Mouse (Mus musculus) B cell, adult 2 months (primary cell): ENCODE results near the gene Fanca.
"Not testable (repeated sequence)": the region's sequence is repeated elsewhere in the genome, so short reads cannot be mapped to it uniquely, and the experiment has no call there.

Experiments
- DNase-seq, 2 experiments: peaks; one replicate each; pipeline ENCODE4 v3.0.0; 2022

Fanca gene

GRCm38 (mm10) chr8:123267926-123268656 is 50.3 kb downstream of the Fanca start:
- no peak for DNase-seq

- not testable (repeated sequence) for DNase-seq
Observed at GRCm38 (mm10) chr8:123257593-123257992, 60.8 kb downstream of the Fanca start.

- DNase-seq = no peak
Observed at GRCm38 (mm10) chr8:123257114-123257513, 61.3 kb downstream of the Fanca start.

DNA sequence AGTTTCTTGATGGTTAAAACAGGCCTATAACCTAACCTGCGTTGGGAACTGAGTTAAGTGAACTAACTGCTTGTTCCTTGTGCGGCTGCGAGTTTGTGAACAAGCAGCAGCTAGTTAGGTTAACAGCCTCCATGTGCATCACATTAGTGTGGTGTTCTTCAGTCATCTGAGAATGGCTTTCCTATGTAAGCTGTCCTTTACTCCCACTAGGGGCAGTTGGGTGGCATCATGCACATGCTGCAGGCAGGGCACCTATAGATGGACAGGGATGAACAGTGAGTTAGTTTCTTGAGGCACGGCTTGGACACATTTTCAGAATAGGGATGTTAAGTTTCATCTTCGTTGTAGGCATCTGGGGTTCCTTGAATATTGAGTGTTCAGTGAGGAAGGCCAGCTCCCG is 63.2 kb downstream of the Fanca start:
- peak in 1 of 2 experiments; percentile 7 for DNase-seq

DNA sequence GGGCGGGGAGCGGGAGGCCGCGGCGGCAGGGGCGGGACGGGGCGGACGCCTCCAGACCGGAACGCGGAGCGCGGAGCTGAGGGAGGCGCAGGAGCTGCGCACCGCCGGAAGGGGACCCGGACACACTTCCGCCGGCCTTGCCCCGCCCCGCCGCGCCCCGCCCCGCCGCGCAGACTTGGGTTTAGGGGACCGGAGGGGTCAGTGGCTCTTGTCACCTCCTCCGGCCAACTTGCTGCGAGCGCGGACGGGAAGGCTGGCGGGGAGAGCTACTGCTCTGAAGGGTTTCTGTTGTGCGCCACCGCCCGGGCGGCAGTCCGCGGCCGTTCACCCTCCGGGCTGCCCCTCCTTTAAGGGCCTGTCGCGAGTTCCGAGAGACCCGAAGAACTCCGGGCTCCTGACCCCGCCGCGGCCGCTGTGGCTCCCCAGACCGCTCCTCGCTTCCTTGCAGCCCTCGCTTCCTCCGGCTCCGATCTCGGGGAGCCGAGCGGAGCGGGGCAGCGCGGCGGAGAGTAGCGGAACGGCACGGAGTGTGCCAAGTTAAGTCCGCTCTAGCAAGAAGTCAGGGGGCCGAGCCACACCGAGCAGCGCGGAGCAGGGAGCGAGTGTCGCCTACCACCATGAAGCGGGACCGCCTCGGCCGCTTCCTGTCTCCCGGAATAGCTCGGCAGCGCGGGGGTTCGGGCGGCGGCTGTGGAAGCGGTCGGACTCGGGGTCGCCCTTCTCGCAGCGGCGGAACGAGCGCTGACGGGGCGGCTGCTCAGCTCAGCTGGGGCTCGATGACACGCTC is 64.1 kb downstream of the Fanca start, which contains the start of the genes Zfp276 and Vps9d1:
TSS of gene Zfp276 (plus strand) at position 97 of the 787 bp plus-strand sequence.
TSS of gene Vps9d1 (minus strand) at position 250 of the 787 bp plus-strand sequence.
- peak; percentile 83 to 88 for DNase-seq

GRCm38 (mm10) chr8:123253451-123254098 is 64.8 kb downstream of the Fanca start:
- DNase-seq = no peak

GRCm38 (mm10) chr8:123252925-123253324 is 65.5 kb downstream of the Fanca start:
- DNase-seq = no peak

DNA sequence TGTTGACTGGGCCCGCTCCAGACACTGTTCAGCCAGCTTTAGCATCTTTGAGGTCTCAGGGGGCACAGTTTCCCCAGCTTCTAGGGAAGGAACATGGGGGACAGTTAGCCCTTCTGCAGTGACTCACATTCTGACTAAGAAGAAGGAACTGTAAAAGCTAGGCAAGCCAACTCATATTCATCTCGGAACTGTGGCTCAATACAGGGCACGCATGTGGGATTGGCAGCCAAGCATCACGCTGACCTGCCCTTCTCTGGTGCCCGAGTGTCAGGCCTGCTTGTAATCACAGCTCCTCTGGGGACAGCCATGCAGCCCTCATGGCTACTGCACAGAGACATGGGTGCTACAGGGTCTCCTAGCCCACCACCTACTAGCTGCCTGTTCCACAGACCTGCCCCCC is 67.4 kb downstream of the Fanca start:
- DNase-seq = no peak

DNA sequence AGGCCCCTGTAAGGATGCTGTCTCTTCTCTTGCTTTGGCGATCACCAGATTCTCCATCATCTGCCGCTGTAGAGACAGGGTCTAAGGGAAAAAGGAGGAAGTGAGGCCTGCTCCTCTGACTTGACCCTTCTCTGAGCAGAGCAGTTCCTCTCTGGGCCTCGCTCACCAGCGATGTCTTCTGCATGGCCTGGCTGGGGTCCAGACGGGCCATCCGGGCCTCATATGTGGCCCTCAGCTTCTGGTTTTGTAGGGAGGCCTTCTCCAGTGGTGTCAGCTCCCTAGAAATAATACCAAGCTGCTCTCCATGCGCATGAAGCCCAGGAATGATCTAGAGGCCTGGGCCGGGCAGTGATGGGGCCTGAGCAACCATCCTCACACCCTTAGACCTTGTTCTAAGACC is 69.8 kb downstream of the Fanca start:
- no peak for DNase-seq

GRCm38 (mm10) chr8:123247748-123248147 is 70.6 kb downstream of the Fanca start:
- no peak for DNase-seq

DNA sequence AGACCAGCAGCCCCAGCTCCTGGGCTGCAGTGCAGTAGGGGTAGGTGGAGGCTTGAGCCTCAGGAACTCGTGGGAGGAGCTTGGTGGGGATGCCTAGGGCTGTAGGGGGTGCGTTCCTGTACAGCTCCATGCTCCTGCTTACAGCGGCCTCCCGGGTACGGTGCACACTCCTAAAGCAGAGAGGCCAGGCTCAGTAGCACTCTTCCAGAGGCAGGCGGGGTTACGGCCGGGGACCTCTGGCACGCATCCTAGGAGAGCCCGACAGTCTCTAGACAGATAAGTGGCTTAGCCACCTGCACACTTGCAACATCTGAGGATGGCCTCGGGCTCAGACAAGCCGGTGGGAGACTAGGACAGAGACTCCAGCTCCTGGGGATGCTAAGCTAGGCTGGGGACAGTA is 72.8 kb downstream of the Fanca start:
- DNase-seq = no peak

DNA sequence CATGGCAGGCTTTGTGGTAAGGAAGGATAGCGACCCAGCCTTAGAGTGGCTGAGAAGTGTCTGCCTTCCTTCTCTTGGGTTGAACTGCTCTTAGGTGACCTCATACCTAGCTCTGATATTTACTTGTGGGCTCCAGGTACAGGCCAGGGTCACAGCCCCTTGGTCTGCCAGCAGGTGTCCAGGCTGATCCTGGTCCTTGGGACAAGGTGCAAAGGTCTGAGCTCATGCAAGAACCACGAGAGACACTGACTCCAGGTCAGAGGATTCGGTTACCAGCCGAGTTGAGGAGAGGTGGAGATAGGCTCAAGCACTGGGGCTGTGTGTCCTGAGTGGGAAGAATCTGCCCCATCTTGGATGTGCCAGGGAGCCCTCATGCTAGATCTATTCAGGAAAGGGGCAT is 74.0 kb downstream of the Fanca start:
- DNase-seq = no peak

DNA sequence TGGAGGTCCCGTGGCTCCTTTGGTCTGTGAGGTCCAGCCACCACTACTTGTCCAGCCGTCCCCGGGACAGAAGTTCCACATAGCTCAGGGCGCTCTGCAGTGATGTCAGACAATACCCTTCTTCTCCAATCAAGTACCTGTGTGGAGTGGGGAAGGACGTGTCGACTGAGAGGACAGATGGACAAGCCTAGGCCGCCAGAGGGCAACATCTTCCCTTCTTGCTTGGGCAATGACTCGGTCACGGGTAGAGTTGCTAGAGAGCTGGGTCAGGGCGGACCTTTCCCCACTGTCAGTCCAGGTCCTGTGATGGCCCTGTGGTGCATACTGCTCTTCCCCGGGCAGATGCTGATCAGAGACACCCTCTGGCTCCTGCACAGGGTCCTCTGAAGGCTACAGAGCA is 75.3 kb downstream of the Fanca start:
- no peak for DNase-seq

DNA sequence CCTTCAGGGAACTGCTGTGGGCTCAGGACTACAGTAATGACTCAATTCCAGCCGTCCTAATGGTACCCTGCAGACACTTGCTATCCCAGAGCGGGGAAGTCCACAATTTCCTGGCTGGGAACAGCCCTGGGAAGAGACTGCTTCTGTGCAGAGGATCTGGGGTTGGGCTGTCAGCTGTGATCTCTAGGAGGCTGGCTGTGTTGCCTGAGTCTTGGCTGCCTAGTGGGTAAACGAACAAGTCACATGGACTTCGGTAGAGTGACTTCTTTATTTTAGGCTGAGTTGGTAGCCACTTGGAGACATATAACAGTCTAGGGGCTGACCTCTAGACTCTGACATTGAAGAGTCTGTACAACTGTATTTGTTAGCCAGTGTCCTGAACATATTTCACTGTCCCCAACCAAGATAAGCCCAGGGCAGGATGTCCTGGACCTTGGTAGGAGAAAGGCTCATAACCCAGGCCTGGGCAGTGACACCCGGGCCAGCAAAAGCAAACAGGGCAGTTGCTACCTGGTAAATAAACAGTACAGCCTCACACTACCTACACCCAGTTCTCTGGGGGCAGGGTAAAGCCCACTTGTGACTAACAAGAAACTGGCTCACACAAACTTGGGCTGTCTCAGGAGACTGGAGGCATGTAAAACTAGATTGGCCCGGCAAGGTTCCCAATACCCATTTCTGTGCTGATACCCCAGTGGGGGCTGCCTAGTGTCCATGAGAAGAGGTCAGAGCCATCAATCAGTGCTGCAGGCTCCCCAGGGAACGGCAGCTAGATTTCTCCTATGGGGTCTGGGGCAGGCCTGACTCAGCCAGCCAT is 76.1 kb downstream of the Fanca start:
- DNase-seq = no peak

GRCm38 (mm10) chr8:123239398-123239797 is 79.0 kb downstream of the Fanca start:
- no peak for DNase-seq

DNA sequence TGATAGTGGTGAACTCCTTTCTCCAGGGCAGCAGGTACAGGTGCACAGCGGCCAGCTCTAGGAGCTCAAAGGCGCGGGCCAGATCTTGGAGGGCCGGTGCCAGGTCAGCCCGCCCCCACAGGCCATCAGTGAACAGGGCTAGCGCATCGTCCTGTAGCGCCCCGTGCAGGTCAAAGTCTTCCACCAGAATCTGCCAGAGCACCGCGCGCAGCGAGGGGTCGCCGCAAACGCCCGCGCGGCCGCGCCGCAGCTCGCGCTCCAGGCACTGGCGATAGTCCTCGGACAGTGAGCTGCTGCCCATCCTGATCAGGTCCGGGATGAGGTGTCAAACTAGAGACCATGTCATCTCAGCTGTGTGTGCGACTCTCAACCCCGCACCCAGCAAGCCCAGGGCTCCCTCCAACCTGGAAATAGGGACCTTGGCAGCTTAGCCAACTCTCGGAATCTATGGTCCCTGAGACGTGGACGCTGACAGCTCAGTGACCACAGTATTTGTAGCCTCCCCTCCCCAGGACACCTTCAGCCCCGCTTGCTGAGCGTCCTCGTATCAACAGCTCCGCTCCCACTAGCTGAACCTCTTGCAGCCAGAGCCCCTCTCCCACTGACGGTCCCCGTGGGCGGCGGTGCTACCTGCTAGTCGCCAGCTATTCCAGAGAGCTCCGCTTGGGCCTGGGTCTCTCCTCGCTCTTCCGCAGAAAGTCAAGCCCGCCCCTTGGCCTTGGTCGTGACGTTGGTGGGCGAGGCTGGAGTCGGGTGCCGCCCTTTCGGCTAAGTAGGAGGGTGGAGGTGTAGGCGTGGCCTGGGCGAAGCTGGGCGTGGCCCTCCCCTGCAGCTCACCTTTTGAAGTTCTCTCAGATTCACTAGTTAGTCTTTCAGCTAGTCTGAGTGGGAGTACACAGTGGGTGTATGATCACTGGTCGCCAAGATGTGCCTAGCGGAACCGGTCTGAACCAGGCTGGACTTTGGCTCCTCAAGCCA is 82.6 kb downstream of the Fanca start, which contains the start of gene Spata2l:
TSS of gene Spata2l (minus strand) at position 714 of the 978 bp plus-strand sequence.
- DNase-seq = peak; percentile 95 to 96

- peak; percentile 17 for DNase-seq
Observed at GRCm38 (mm10) chr8:123234918-123235519, 83.4 kb downstream of the Fanca start.

DNA sequence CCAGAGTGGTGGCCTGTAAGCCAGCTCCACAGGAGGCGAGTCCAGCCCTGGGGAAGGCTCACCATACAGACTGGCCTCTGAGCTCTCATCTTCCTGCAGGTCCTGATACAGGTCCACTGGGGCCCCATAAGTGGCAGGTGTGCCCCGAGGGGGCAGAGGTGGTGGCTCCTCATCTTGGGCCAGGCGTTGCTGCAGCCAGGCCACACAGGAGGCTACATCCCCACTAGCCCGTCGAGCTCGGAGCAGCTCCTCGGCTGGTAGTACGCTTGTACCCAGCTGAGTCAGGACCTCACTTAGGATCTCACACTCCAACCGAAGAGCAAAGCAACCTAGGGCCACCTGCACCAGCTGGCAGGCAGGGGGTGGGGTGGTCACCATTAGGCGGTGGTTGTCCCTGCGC is 84.6 kb downstream of the Fanca start:
- no peak for DNase-seq

GRCm38 (mm10) chr8:123233300-123233699 is 85.1 kb downstream of the Fanca start:
- no peak for DNase-seq

DNA sequence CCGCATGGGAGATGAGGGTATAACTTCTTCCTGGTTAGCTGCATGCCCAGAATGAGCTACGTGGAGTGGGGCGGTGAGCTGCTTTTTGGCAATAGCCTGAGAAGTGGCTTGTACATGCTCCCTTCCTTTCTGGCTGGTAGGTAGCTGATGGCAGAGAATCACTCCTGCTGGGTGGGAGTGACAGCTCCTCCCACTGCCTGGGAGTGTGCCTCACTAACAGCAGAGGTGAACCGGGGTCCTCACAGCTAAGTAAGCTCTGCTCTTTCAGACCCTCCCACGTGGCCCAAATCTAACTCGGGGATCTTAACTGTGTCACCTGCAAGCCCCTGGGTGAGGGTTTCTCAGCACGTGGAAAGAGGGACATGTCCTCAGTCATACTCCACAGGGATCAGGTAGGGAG is 85.8 kb downstream of the Fanca start:
- no peak for DNase-seq

DNA sequence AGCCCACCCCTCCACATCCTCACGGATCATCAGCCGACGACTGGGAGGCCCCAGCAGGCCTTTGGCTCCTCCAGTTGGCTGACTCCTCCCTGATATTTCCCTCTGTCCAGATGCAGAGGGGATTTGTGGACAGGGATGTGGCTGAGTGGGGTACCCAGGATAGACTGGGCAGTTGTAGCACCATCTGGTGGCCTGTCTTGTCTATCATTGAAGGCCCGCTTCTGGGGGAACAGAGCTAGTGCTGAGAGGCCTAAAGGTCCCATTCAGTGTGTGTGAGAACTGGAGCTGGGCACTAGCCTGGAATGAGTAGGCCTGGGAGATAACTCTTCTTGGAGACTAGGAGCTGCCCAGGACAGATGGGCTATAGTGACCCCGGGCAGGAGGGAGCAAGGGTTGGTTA is 86.6 kb downstream of the Fanca start:
- no peak for DNase-seq
